Mouse (Mus musculus): ENCODE data around the gene Eid1. TPM values are rescaled to one million over a fixed set of nuclear protein-coding genes. Genes with fewer than 3 reads are reported as not detected.

The Eid1 gene
- polyA plus RNA-seq (2017; shearing (Covaris generic)), result 17.7 TPM

GRCm38 (mm10) chr2:125672957-125673631 is at the start of gene Eid1:
Gene Eid1 (plus strand): TSS chr2:125673095.

GRCm38 (mm10) chr2:125624837-125625351 is 48.0 kb upstream of the Eid1 start, which contains the start of gene Cep152:
Gene Cep152 (minus strand): TSS chr2:125625113.

GRCm38 (mm10) chr2:125724086-125724430 is 51.2 kb downstream of the Eid1 start, which contains the start of gene Shc4:
Gene Shc4 (minus strand): TSS chr2:125724148.

Other genes starting within 250 kb of the Eid1 start
- gene Gm9913, start 168.0 kb upstream of the Eid1 start, polyA plus RNA-seq (2017; shearing (Covaris generic)), result not detected
- not detected for gene Fbn1, start 165.1 kb upstream of the Eid1 start, polyA plus RNA-seq (2017; shearing (Covaris generic))
- gene Cep152, start 48.0 kb upstream of the Eid1 start, polyA plus RNA-seq (2017; shearing (Covaris generic)), result 17.1 TPM
- gene Shc4, start 51.1 kb downstream of the Eid1 start, polyA plus RNA-seq (2017; shearing (Covaris generic)), result 0.20 TPM
- gene Secisbp2l, start 109.8 kb downstream of the Eid1 start, polyA plus RNA-seq (2017; shearing (Covaris generic)), result 27.0 TPM
- gene Galk2, start 186.0 kb downstream of the Eid1 start, polyA plus RNA-seq (2017; shearing (Covaris generic)), result 45.2 TPM
- 58.9 TPM for gene Cops2, start 186.0 kb downstream of the Eid1 start, polyA plus RNA-seq (2017; shearing (Covaris generic))